Mouse (Mus musculus) lung, adult 2 months (tissue): ENCODE measurements around the gene Cars2.

Experiments used
- CTCF ChIP-seq: fragments of 200-500 bp; IDR thresholded peaks from 2 replicates; pipeline ENCODE4 v1.5.1; 2011; ENCODE audit warnings: mild to moderate bottlenecking, low read length, control low read depth; ENCODE audit not compliant: insufficient read depth
- POLR2A ChIP-seq: fragments of 200-500 bp; IDR thresholded peaks from 2 replicates; pipeline ENCODE4 v1.6.1; 2011; ENCODE audit warnings: low read depth, mild to moderate bottlenecking, control low read depth, low read length, borderline replicate concordance; ENCODE audit errors: extremely low read depth

GRCm38 (mm10) chr8:11549706-11550105, 877 bp downstream of the Cars2 start:
- peak; percentile 63 for TF ChIP-seq CTCF
- no peak for TF ChIP-seq POLR2A
